Mouse (Mus musculus) stomach, embryonic 16.5 days (tissue): Measurements from ENCODE around the gene Irs2. TPM values are rescaled to one million over a fixed set of nuclear protein-coding genes. Genes with fewer than 3 reads are reported as not detected.
A peak's percentile ranks its signal among the peaks of the same experiment; 100 is the strongest.

Experiments
- ATAC-seq: fragments of 200-750 bp; cut with Nextera tagmentation; 2 replicates; pipeline ENCODE4 v1.8.0; 2017; ENCODE audit warnings: moderate number of reproducible peaks, moderate TSS enrichment; ENCODE audit not compliant: insufficient read depth, low FRiP score
- H3K27ac ChIP-seq: fragments of 300-500 bp; sonication (generic); 2 replicates; pipeline ENCODE4 v1.5.1; 2014; ENCODE audit warnings: low read length
- H3K27me3 ChIP-seq: fragments of 300-500 bp; sonication (generic); 2 replicates; pipeline ENCODE4 v1.6.1; 2014; ENCODE audit warnings: low read length, control low read depth, mixed read lengths; ENCODE audit not compliant: control insufficient read depth, insufficient read depth
- H3K36me3 ChIP-seq: fragments of 300-500 bp; sonication (generic); 2 replicates; pipeline ENCODE4 v1.6.1; 2014; ENCODE audit warnings: low read length; ENCODE audit not compliant: control insufficient read depth, insufficient read depth
- H3K4me1 ChIP-seq: fragments of 300-500 bp; sonication (generic); 2 replicates; pipeline ENCODE4 v1.6.1; 2014; ENCODE audit warnings: low read length, control low read depth, mixed read lengths; ENCODE audit not compliant: control insufficient read depth, insufficient read depth
- H3K4me2 ChIP-seq: fragments of 300-500 bp; sonication (generic); 2 replicates; pipeline ENCODE4 v1.6.1; 2014; ENCODE audit warnings: low read depth, low read length, mixed read lengths
- H3K4me3 ChIP-seq: fragments of 300-500 bp; sonication (generic); replicated peaks from 2 replicates; pipeline ENCODE4 v1.5.1; 2014; ENCODE audit warnings: mild to moderate bottlenecking, low read length
- H3K9ac ChIP-seq: fragments of 300-500 bp; sonication (generic); 2 replicates; pipeline ENCODE4 v1.6.1; 2014; ENCODE audit warnings: low read length
- H3K9me3 ChIP-seq: fragments of 300-500 bp; sonication (generic); replicated peaks from 2 replicates; pipeline ENCODE4 v1.6.1; 2016; ENCODE audit warnings: low read length, control low read depth; ENCODE audit not compliant: control insufficient read depth
- WGBS: fragments of 180-500 bp; shearing (Covaris S2); extraction: QIAGEN DNeasy Blood & Tissue Kit; methylation state at CpG from one replicate; pipeline ENCODE4 v1.1.7; 2014; 5-methylcytosine and 5-hydroxymethylcytosine counted together
- polyA plus RNA-seq: library from polyadenylated mRNA; unstranded; fragments of >200 nt; fragmentation: Nextera tagmentation; extraction: Ambion mirVana; gene quantifications from 2 replicates; pipeline ENCODE4 v1.2.1, GENCODE M21; 2015

Irs2 gene
- polyA plus RNA-seq, 1 experiment from 2014 or later = 3.3 TPM

- Histone ChIP-seq H3K4me1 (peaks cover 63% of the 10 kb centered on the region), H3K36me3 (no peaks in the 10 kb centered on the region; the same call in 1 of the 2 replicates), H3K4me3 (no peak overlapping the region), H3K27ac (peak overlapping the region; percentile 43; the same call in 1 of the 2 replicates), H3K4me2 (no peak overlapping the region), H3K9me3 (no peaks in the 10 kb centered on the region), H3K9ac (0 out of 2 replicates have a peak overlapping the region, but pooled peaks have one; percentile 14), H3K27me3 (no peaks in the 10 kb centered on the region)
- WGBS = 42% methylated on average over 2 of the region's 2 CpGs
- no peak for ATAC-seq
These were observed 12.5 kb downstream of the Irs2 start for GRCm38 (mm10) chr8:10995756-10996155.

GRCm38 (mm10) chr8:10994390-10994954 is 13.8 kb downstream of the Irs2 start:
- Histone ChIP-seq H3K4me2 (peak overlapping the region; percentile 25; the same call in 1 of the 2 replicates), H3K4me3 (no peak overlapping the region), H3K9ac (no peak overlapping the region), H3K27ac (peak overlapping the region; percentile 70), H3K4me1 (peaks cover 60% of the 10 kb centered on the region), H3K9me3 (no peaks in the 10 kb centered on the region), H3K36me3 (no peaks in the 10 kb centered on the region; the same call in 1 of the 2 replicates), H3K27me3 (no peaks in the 10 kb centered on the region)
- 85% methylated on average over 6 of the region's 6 CpGs for WGBS
- no peak for ATAC-seq

DNA sequence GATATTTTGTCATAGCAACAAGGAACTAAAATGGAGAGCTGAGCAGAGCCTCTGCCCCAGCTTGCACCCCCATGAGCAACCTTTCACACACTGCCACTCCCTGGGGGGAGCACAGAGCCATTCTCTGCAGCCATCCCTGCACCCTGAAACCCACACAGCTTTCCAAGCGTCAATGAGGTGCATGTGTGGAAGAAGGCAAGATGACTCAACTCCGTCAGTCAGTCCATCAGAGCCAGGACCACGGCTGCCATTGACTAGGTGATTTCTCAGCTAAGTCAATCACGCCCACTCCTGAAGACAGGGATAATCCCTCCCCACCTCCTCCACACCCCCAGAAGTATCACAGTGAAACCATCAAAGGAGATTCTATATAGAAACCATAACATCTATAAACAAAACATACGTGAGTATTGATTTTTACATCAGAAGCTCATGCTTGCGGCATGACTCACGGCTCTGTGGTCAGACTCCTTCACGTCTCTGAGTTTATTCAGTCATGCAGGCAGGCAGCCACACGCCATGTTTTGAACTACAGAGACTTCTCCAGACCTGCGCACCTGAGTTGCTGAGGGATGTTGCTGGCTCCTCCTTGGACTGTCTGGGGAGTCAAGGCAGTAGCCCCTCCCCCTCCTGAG is 14.6 kb downstream of the Irs2 start:
- no peaks in the 10 kb centered on the region for H3K27me3 ChIP-seq
- H3K4me3 ChIP-seq = no peak overlapping the region
- H3K9me3 ChIP-seq = no peaks in the 10 kb centered on the region
- ATAC-seq = peak; percentile 70; the same call in 1 of the 2 replicates
- peaks cover 61% of the 10 kb centered on the region for H3K4me1 ChIP-seq
- 67% methylated on average over 10 of the region's 10 CpGs for WGBS
- H3K4me2 ChIP-seq = peak overlapping the region; percentile 25; the same call in 1 of the 2 replicates
- H3K27ac ChIP-seq = peak overlapping the region; percentile 70
- no peaks in the 10 kb centered on the region; the same call in 1 of the 2 replicates for H3K36me3 ChIP-seq
- H3K9ac ChIP-seq = no peak overlapping the region

- Histone ChIP-seq H3K9me3 (no peaks in the 10 kb centered on the region), H3K9ac (no peak overlapping the region), H3K36me3 (no peaks in the 10 kb centered on the region; the same call in 1 of the 2 replicates), H3K4me1 (peaks cover 52% of the 10 kb centered on the region), H3K4me3 (no peak overlapping the region), H3K27me3 (no peaks in the 10 kb centered on the region), H3K4me2 (no peak overlapping the region), H3K27ac (0 out of 2 replicates have a peak overlapping the region, but pooled peaks have one; percentile 0)
- no peak for ATAC-seq
- WGBS = 81% methylated on average over 8 of the region's 8 CpGs
These were observed 16.2 kb downstream of the Irs2 start for GRCm38 (mm10) chr8:10992081-10992480.

- Histone ChIP-seq H3K27ac (peak overlapping the region; percentile 46), H3K27me3 (no peaks in the 10 kb centered on the region), H3K36me3 (peaks cover 5% of the 10 kb centered on the region; the same call in 1 of the 2 replicates), H3K9ac (no peak overlapping the region), H3K4me2 (no peak overlapping the region), H3K4me3 (no peak overlapping the region), H3K4me1 (peaks cover 47% of the 10 kb centered on the region), H3K9me3 (no peaks in the 10 kb centered on the region)
- ATAC-seq = no peak
- WGBS = 75% methylated on average over 2 of the region's 2 CpGs
These were observed 16.9 kb downstream of the Irs2 start for GRCm38 (mm10) chr8:10991323-10991722.

DNA sequence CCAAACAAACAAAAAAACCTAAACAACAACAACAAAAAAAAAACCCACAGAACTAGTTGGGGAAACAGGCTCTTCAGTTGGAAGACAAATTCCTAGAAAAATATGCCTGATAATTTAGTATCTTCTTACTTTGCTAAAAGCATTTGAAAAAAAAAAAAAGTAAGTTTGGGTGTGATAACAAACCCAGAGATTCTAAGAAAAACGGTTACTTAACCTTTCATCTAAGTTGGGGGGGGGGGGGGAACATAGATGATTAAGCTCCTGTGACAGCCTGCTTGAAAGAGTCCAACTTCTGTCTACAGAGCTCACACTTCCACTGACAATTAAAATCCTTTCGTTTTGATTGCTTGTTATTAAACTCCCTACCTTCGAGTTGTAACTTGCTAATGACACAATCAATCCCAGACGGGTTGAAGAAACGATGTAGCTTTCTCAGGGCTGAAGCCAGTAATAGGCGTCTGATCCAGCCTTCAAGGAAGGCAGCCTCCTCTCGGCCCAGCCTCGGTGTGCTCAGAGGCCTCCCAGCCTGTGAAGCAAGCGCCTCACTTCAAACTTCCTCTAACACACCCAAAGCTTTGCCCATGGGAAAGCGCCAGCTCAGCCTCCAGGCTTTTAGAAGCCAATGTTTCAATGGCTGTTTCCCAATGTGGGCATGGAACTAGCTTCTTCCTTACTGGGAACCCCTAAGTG is 17.7 kb downstream of the Irs2 start:
- Histone ChIP-seq H3K4me2 (no peak overlapping the region), H3K27ac (peak overlapping the region; percentile 46), H3K4me1 (peaks cover 42% of the 10 kb centered on the region), H3K9me3 (no peaks in the 10 kb centered on the region), H3K27me3 (no peaks in the 10 kb centered on the region), H3K4me3 (no peak overlapping the region), H3K9ac (no peak overlapping the region), H3K36me3 (peaks cover 8% of the 10 kb centered on the region; the same call in 1 of the 2 replicates)
- ATAC-seq = no peak
- WGBS = 24% methylated on average over 10 of the region's 10 CpGs

DNA sequence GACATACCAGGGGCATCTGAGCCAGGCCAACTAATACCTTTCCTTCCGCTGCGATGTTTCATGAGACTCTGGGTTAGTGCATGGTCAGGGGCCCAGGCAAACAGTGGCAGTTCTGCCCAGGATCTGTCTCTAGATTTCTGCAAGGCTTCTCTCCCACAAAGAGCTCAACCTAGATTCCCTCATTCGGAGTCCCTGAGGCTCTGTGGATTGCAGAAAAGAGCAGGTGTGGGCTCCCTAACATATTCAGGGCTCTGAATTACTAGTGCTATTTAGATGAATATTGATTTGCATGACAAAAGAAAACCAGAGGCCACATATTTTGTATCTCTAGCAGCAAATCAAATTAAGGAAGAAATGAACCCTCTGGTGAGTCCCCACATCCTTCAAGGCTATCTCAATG is 18.3 kb downstream of the Irs2 start:
- no peaks in the 10 kb centered on the region for H3K27me3 ChIP-seq
- peaks cover 36% of the 10 kb centered on the region for H3K4me1 ChIP-seq
- ATAC-seq = no peak
- no peaks in the 10 kb centered on the region for H3K9me3 ChIP-seq
- no peak overlapping the region for H3K4me2 ChIP-seq
- H3K4me3 ChIP-seq = no peak overlapping the region
- H3K27ac ChIP-seq = no peak overlapping the region
- H3K36me3 ChIP-seq = peaks cover 10% of the 10 kb centered on the region; the same call in 1 of the 2 replicates
- 0 out of 2 replicates have a peak overlapping the region, but pooled peaks have one; percentile 19 for H3K9ac ChIP-seq
- WGBS = 83% methylated on average over 3 of the region's 3 CpGs

GRCm38 (mm10) chr8:10986638-10987037 is 21.6 kb downstream of the Irs2 start:
- Histone ChIP-seq H3K9ac (no peak overlapping the region), H3K4me3 (no peak overlapping the region), H3K36me3 (peaks cover 11% of the 10 kb centered on the region; the same call in 1 of the 2 replicates), H3K9me3 (no peaks in the 10 kb centered on the region), H3K27me3 (no peaks in the 10 kb centered on the region), H3K4me2 (no peak overlapping the region), H3K27ac (no peak overlapping the region), H3K4me1 (peaks cover 18% of the 10 kb centered on the region)
- WGBS = 94% methylated on average over 17 of the region's 17 CpGs
- no peak for ATAC-seq

DNA sequence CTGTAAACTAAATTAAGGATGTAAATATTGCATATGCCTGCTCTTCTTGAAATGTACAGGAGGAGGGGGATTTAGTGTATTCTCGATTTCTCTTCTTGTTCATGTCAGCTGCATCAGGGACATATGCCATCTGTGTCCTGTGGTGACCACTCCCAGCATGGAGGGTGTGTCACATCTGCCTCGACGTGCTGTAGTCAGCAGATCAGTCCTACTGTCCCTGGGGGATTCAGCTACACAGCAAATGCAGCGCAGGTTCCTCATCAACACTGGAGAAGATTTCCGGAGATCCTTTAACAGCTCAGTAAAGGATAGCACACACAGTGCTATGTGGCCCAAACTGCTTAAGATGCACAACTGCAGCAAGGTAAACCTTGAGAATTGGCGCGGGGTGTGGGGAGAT is 23.2 kb downstream of the Irs2 start:
- Histone ChIP-seq H3K4me3 (no peak overlapping the region), H3K36me3 (peaks cover 11% of the 10 kb centered on the region; the same call in 1 of the 2 replicates), H3K9ac (no peak overlapping the region), H3K4me1 (peaks cover 7% of the 10 kb centered on the region), H3K4me2 (no peak overlapping the region), H3K27ac (no peak overlapping the region), H3K9me3 (no peaks in the 10 kb centered on the region), H3K27me3 (no peaks in the 10 kb centered on the region)
- no peak for ATAC-seq
- 78% methylated on average over 7 of the region's 7 CpGs for WGBS
